Mouse (Mus musculus) mouse embryonic stem cell (cell line): ENCODE data around the gene Gna15.

Source experiments
- in situ Hi-C, 2 experiments: fragments of 300-500 bp; cut with MboI; formaldehyde crosslinking; loops; 1 replicate in 1 of 2; 3 replicates in 1 of 2; pipeline ENCODE4 v1.14.3; 2019 to 2020; ENCODE audit warnings: low sequenced_read_pairs in 2 of 2, low pct_unique_long_range_greater_than_20kb in 1 of 2, mixed read lengths in 1 of 2; ENCODE audit not compliant: unreplicated experiment in 1 of 2

Gna15 gene

DNA sequence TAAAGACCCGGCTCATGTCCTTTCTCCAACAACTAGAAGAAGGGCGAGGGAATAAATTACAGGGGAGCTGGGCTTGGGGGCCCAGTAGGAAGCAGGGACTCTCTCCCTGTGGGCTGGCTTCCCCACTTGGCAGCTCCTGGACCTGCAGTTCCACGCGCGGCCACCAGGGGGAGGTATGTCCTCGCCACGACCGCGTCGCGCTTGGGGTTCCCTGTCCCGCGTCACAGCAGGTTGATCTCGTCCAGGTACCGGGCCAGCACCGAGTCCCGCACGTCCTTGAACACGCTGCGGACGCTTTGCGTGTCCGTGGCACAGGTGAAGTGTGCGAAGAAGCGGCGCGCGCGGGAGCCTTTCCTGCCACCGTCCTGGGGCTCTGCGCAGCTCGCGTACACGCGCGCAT lies 21.4 kb downstream of the Gna15 start:
- in situ Hi-C loops: loop anchor here in 1 of 2 experiments (10.0 kb wide), 1 partner anchor 52 kb away; the partner anchor contains the start of gene Aes

DNA sequence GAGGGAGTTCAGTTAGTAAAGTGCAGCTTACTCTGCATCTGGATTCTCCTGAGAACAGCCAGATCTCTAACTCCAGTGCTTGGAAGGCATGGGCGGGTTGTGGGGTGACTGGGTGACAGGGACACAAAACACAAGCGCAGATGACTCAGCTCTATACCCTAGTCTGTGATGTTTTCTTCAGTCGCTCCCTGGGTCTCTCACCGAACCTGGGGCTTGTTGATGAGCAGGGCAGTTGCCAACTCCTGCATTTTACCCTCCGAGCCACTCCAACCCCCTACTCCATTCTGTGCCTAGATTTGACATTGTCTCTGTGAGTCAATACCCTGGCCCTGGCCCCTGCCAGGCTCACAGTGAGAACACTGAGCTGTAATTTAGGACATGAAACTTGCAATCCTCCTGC lies 22.2 kb downstream of the Gna15 start:
- in situ Hi-C loops: loop anchor here in 1 of 2 experiments (10.0 kb wide), 1 partner anchor 53 kb away; the partner anchor contains the start of gene Aes

DNA sequence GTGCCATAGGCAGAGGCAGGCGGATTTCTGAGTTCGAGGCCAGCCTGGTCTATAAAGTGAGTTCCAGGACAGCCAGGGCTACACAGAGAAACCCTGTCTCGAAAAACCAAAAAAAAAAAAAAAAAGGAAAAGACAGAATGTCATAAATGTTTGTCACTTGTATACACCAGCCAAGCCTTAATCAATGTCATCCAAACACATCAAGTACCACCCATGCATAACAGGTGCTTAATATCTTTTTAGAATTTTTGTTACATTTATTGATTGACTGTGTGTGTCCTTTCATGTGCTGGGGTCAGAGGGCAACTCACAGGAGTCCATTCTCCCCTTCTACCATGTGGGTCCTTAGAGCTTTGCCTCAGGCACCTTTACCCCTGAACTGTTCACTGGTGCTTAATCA lies 24.0 kb downstream of the Gna15 start, which contains the start of gene S1pr4:
Gene S1pr4 (minus strand): TSS at position 101 of the 400 bp plus-strand sequence.
- in situ Hi-C loops: loop anchor here in 1 of 2 experiments (10.0 kb wide), 1 partner anchor 55 kb away; the partner anchor contains the start of gene Aes

DNA sequence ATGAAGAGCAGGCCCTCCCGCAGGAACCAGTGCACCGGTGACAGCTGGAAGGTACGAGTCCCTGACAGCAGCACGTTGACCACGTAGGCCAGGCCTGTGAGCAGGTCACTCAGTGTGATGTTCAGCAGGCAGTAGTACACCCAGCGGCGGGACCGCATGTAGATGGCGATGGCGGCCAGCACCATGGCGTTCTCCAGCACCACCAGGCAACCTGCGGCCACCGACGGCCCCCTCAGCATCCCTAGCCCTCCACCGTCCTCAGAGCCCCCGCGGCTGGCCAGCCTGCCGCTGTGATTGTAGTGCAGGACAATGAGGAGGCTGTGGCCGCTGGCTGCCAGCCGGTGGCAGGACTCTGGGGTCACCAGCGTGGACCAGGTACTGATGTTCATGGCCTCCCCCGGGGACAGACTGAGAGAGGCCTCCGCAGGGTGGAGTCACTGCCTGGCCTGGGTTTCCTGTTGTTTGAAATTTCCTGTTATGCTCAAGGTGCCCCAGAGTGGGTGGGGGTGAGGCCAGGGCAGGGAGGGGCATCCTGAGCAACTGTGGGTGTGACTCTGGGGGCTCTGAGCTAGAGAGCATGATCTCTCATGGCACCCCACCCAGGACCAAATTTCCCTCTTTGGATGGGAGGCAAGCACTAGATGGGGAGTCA lies 24.6 kb downstream of the Gna15 start:
- in situ Hi-C loops: no loop called here

DNA sequence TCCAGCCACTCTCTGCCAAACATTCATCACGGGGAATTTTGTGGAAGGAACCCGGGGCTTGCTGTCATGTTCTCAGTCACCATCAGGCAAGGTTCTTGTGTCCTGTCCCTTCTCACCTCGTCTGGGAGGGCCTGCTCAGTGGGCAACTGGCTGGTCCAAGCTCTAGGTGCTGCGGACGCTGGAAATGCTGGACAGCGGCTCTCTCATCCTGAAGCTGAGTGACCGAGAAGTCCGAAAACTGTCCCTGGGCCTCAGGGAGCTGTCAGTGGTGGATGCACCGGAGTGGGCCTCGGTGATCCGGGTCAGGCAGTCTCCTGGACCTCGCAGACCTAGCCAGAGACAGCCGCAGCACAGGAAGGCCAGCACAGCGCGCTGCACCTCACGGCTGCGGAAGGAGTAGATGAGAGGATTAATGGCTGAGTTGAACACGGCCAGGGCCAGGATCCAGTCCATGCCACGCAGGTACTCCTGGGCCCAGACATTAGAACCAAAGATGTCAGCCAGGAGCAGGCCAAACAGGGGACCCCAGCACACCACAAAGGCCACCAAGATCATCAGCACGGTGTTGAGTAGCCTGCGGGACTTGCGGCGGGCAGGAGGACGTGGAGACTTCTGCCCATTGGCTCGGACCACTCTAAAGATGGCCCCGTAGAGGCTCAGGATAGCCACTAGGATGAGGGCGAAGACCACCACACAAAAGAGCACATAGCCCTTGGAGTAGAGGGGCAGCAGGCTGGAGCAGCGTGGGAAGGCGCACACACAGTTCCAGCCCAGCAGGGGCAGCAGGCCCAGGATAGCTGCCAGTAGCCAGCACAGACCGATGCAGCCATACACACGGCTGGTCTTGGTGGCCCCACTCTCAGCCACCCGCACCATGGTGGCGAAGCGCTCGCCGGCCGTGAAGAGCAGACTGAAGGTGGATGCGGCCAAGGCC lies 25.4 kb downstream of the Gna15 start:
- in situ Hi-C loops: no loop called here

DNA sequence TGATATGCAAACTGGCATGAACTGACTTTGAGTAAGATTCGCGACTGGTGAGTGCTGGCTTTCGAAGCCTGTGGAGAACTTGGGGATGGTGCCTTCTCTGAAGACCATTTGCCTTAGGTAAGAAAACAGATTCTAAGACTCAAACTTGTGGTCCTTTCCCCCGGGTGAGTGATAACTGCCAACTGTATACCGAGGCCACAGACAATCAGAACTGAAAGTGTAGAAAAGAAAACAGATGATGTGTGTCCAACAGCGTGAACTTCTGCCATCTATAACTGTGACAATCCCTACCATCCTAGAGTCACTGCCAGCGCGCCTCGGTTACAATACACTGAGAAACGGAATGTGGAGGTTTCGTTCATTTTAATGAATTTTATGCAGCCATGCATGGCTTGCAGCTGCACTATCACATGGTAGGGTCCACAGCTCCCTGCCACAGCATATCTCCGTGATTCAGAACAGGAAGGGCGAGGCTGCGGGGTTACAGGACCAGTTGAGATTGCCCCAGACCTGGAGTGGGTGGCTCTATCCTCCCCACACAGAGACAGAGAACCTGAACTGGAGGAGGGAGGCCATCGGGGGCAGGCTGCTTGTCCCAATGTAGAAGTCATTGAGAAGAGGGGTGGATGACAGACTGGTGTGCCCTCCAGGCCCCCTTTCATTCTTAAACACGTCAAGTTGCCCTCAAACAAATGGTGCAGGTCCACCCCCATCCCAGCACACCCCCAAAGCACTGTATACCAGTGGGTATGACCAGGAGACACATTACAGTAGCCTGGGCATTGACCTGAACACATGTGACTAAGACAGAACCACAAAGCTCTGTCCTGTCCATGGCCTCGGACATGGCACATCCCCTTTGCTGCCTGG lies 26.4 kb downstream of the Gna15 start:
- in situ Hi-C loops: no loop called here

DNA sequence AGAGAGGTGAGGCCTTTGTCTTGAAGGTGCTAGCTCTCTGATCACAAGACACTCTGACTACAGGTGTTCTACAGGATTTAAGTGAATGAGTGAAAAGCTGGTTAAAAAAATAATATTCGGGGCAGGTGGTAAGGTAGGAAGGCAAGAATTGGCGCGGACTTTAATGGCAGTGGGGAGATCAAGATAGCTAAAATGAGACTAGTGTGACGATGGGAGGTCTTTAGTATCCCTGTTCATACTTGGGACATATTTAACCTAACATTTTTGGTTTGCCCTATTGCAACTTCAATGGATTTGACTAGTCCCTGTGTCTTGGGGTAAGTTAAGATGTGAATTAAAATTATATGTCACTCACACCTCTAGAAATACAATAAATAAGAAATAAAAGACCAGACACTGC lies 27.1 kb downstream of the Gna15 start:
- in situ Hi-C loops: no loop called here

DNA sequence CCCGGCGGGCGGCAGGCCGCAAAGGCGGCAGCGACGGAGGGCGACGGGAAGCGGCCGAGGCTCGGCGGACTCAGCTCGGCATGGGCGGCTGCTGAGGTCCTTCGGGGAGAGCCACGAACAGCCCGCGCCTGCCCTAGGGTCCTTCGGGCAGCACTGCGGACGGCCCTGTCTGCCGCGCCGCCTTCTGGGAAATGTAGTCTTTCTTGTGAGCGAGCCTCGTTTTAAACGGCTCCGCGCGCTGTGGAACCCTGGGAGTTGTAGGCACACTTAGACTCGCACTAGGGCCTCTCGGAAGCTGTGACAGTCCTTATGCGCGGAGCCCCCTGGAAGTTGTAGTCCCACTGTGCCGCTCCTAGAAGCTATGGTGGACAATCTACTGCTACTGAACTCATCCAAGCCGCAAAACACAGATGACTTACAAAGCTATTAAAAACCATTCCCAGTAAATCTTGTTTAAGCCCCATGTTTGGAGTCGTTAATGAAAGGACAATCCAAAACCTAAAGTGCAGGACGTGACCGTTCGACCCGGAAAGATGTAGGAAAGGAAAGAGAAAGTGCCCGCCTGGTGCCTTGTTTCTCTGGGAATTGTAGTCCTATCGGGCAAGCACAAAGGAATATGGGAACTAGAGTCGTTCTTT lies 27.6 kb downstream of the Gna15 start, which contains the start of gene Ncln:
Gene Ncln (minus strand): TSS at position 129 of the 638 bp plus-strand sequence.
- in situ Hi-C loops: no loop called here

DNA sequence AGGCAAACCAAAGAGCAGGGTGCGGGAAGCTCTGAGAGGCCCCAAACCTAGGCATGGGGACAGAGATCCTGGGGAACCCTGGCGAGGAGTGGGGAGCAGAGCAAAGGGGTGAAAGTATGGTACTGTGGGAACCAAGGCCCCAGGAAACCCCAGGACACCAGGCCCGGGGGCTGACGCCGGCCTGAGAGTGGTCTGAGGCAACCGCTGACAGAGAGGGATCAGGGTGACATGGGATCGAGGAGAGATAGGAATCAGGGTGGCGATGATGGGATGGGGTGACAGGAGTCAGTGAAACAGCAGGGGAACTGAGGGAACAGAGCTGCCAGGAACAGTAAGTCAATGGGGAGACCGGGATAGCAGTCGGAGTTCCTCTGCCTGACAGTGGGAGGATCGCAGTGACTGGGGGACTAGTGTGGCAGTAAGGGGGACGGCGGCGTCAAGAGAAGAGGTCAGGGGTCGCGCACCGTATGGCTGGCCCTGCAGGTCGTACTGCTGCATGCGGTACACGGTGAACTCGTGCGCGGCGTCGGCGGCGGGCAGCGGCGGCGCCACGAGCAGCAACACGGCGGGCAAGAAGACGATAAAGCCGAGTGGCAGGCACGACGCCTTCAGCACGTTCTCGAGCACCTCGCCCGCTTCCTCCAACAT lies 28.3 kb downstream of the Gna15 start:
- in situ Hi-C loops: no loop called here

DNA sequence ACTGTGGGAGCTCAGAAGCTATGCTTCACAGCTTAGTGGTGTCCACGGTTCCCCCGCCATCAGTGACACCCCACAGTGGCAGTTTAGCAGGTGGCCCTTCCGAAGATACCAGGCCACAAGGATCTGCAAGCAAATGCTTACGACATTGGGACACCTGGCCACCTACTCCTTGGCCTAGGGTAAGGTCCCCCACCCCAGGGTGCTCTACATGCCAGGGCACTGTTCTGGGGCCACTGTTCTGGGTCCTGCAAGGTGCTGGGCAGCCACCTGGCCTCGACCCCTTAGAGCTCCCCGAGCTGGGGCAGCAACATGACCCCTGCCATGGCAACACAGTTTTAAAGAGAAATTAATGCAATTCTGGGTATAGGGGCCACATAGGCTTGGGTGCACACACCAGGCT lies 28.9 kb downstream of the Gna15 start:
- in situ Hi-C loops: no loop called here

DNA sequence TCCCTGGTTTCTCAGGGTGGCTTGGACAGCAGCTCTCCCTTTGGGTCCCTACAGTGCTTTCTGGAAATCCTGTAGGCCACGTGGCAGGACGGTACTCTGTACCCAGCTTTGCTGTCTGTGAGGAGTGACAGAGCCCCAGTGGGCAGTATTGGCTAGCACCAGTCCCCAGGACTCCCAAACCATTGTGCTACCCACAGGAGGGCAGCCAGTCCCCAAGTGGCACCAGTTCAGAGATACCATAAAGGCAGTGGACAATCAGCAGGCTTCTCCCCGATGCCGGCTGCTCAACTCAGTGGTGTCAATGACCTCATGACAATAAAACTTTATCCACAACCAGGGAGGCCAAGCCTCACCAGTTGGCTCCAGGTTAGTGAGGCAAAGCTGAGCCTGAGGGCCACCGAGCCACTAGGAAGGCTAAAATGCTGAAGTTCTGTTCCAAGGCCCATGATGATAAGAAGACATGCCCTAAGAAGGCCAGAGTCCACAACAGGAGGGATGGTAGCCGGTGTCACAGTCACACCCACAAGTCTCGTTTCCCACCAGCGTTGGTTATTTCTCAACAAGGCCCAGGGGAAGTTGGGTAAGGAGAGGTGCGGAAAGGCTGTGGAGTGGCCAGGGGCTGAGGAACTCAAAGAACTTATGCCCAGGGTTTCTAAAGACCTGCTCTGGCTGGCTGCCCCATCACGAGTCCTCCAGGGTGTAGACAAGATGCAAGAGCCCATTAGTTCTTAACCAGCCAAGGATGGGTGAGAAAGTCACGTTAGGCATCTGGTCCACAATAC lies 29.6 kb downstream of the Gna15 start:
- in situ Hi-C loops: no loop called here

DNA sequence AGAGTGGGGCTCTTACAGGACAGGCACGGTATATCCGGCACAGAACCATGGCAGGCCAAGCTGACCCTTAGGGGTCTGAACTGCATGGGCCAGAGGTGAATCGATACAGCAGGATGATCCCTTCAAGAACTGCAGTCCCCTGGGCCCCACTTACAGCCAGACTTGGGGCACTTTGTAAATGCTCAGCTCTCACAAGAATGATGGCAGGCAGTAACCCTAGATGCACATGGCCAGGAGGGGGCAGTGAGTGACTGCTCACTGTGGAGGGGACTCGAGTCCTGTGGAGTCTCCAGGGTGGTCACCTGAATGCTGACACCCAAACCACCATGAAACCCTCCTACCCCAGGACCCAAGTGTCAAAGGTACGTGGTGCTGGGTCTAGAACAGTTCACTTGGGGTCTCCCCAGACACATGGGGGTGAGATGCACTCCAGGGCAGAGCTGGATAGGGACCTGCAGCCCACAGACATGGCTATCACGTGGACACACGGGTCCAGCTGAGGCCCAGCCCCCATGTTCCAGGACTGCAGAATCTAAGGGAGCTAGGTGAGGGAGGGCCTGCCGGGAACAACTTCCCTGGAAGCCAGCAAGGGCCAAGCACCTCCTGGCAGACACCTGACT lies 30.3 kb downstream of the Gna15 start:
- in situ Hi-C loops: no loop called here

DNA sequence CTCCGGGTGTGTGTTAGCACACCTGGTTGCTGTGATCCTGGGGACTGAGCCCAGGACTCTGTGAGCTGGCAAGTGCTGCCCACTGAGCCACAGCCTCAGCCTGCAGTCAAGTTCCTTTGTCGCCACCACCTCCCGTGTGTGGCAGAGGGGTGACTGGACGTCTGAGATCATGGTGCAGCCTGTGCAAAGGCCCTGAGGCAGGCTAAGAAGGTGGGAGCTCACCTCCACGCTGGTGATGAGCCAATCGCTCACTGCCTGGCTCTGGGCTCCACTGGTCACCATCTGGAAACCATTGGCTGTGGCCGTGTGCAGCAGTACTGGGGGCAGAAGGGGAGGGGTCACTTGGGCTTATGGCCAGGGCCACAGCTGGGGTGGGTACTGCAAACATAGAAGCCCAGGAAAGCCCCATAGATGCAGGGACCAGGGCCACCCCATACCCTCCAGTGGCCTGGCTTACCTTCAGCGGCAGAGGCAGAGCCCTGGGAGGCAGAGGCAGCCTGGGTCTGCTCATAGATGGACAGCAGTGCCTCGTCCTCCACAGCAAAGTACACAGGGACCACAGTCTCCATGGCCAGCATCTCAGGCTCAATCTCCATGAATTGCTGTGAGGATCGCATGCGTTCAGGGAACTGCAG lies 31.3 kb downstream of the Gna15 start:
- in situ Hi-C loops: no loop called here

DNA sequence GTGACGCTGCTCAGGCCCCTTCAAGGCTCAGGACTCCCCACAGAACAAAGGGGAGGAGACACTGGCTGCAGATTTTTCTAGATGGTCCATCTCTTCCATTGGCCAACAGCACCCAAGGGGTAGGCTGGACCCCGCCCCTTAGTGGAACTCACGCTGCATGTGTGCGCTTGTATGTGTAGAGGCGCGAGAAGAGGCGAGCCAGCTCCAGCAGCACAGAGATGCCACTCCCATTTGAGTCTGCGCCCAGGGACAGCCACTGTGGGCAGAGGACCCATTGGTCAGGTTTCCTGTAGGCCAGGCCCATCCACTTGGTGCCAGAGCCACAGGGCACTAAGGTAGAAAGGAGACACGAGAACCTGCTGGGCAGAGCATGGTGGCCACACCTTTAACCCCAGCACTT lies 33.0 kb downstream of the Gna15 start:
- in situ Hi-C loops: no loop called here

DNA sequence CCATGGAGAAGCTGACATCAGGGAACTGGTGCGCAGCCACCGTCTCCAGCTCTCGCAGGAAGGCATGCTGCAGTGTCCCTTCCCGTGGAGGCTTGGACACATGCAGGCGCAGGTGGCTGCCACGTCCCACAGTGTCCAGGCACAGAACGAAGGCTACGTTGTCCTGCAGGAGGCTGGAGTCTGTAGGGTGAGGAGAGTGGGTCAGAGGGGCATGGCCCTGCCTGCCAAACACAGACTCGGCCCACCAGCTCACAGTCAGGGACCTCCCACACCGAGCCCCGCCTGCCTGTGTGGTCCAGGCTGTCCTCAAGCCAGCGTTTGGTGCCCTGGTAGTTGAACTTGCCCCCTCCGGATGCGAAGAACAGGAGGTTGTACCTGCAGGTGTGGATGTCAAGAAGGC lies 34.1 kb downstream of the Gna15 start:
- in situ Hi-C loops: no loop called here

DNA sequence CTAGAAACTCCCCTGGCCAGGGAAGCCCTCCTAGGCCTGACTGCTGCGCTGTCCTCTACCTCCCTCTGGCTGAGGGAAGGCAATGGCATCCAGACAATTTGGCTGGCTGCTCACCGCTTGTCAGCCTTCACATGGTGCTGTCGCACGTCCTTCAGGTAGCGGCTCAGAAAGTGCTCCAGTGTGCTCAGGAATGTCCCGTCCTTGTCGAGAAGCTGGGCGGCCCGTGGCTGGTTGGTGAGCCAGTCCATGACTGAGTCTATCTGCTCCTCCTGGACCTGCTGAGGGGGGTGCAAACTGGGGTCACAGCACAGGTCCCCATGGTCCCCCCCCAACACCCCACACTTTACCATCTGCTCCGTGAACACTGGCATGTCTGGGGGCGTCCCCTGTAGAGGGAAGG lies 35.9 kb downstream of the Gna15 start:
- in situ Hi-C loops: no loop called here
